Mouse (Mus musculus) C2C12 (cell line): ENCODE results near the gene Med4.

Experiments
- CEBPB ChIP-seq: IDR thresholded peaks from one replicate; pipeline ENCODE4 v1.6.1; 2011; ENCODE audit warnings: low read depth, mild to moderate bottlenecking, control low read depth, moderate library complexity
- CTCF ChIP-seq: IDR thresholded peaks from one replicate; pipeline ENCODE4 v1.5.1; 2011; ENCODE audit not compliant: control insufficient read depth, insufficient read depth, insufficient read length
- MYOD1 ChIP-seq: IDR thresholded peaks from one replicate; pipeline ENCODE4 v1.6.1; 2011; ENCODE audit warnings: low read depth; ENCODE audit not compliant: control insufficient read depth, insufficient read length
- USF1 ChIP-seq: IDR thresholded peaks from one replicate; pipeline ENCODE4 v1.6.1; 2011; ENCODE audit warnings: low read depth, mild to moderate bottlenecking, control low read depth, moderate library complexity

DNA sequence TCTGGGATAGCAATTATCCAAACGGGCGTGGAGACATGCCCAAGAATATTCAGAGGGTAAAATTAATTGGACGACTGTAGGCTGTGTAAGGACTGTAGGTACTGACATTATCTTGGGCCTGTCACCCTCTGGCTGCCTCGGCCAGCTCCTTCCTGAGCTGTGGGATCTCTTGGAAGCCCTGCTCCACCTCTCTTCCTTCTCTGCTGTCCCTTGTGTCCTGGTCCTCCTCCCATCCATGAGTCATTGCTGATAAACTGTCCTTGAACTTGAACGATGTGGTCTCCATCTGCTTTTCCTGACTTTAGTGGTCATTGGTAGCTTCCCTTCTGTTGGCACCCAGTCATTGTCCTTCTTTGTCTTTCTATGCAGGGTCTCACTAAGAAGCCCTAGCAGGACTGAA lies 23.2 kb upstream of the Med4 start:
- no peak for TF ChIP-seq CTCF
- TF ChIP-seq MYOD1: no peak
- TF ChIP-seq CEBPB: no peak
- no peak for TF ChIP-seq USF1
